23 mouse cellular contexts compared by ENCODE assay signal in genomic region chr6:142395756-142396155, GRCm38 (mm10). TPM values are rescaled to one million over a fixed set of nuclear protein-coding genes. Genes with fewer than 3 reads are reported as not detected.
DNase-seq lines count a peak whose midpoint lies in the region; ATAC-seq lines count a peak whose summit lies in the region.
"Had no signal": no experiment of that assay in that cellular context is flagged by ENCODE, and none has a peak within 500 bp of the region (broad histone marks: within the 10 kb centered on the region; RNA-seq: fewer than 3 reads in every experiment).

No protein-coding gene starts in this region.

- no peak for DNase-seq in frontal cortex, postnatal 14 days (ENCODE audit: low spot score in 2 of 2)
- DNase-seq in liver, embryonic 11.5 days (ENCODE audit: low spot score): no peak
- DNase-seq in adrenal gland, adult 8-10 months: no peak
- DNase-seq: adrenal gland, postnatal 10 days; adrenal gland, postnatal 25 days; B cell, adult 2 months; cerebellum, adult 11-12 months; cerebellum, adult 2 months; cerebellum, adult 9-10 months; cerebellum, postnatal 10 days; cerebellum, postnatal 25 days; forebrain, postnatal 0 days had no signal

- ATAC-seq in frontal cortex, adult (ENCODE audit: low TSS enrichment): peak; percentile 89
- 0 out of 2 replicates have a peak, but pooled peaks have one; percentile 39 for ATAC-seq in liver, embryonic 11.5 days (replicated peaks; ENCODE audit: low FRiP score)
- no peak for ATAC-seq in liver, embryonic 12.5 days
- ATAC-seq: activated CD4-positive, CD25-positive, alpha-beta regulatory T cell, adult 4 months; CD4-positive, CD25-positive, alpha-beta regulatory T cell, adult 4 months; forebrain, embryonic 13.5 days; forebrain, embryonic 15.5 days; forebrain, postnatal 0 days; Patski had no signal

- no peaks in the 10 kb centered on the region for H3K27me3 ChIP-seq in liver, embryonic 11.5 days (replicated peaks; ENCODE audit: control insufficient read depth, insufficient read depth, low read length)
- H3K27me3 ChIP-seq in liver, embryonic 12.5 days (replicated peaks): no peaks in the 10 kb centered on the region
- H3K27me3 ChIP-seq: CH12.LX; embryonic facial prominence, embryonic 12.5 days; forebrain, embryonic 13.5 days; forebrain, embryonic 15.5 days; Patski had no signal

- H3K9me3 ChIP-seq in liver, embryonic 11.5 days (ENCODE audit: control insufficient read depth, low read length): no peaks in the 10 kb centered on the region
- H3K9me3 ChIP-seq in liver, embryonic 12.5 days (replicated peaks): no peaks in the 10 kb centered on the region
- H3K9me3 ChIP-seq: embryonic facial prominence, embryonic 10.5 days; embryonic facial prominence, embryonic 12.5 days; forebrain, embryonic 13.5 days; forebrain, embryonic 15.5 days; G1E had no signal

- no peak overlapping the region for H3K4me3 ChIP-seq in liver, embryonic 11.5 days (ENCODE audit: low read depth, low read length)
- H3K4me3 ChIP-seq in liver, embryonic 12.5 days: no peak overlapping the region
- H3K4me3 ChIP-seq: embryonic facial prominence, embryonic 10.5 days; embryonic facial prominence, embryonic 12.5 days; forebrain, embryonic 13.5 days; forebrain, embryonic 15.5 days had no signal

- H3K36me3 ChIP-seq in liver, embryonic 11.5 days (ENCODE audit: control insufficient read depth, insufficient read depth, low read length): peaks cover 27% of the 10 kb centered on the region
- H3K36me3 ChIP-seq in liver, embryonic 12.5 days: peaks cover 55% of the 10 kb centered on the region

- 0 out of 2 replicates have a peak, but pooled peaks cover 4% of the 10 kb centered on the region for H3K4me1 ChIP-seq in liver, embryonic 11.5 days (replicated peaks; ENCODE audit: control insufficient read depth, insufficient read depth, low read length)
- H3K4me1 ChIP-seq in liver, embryonic 12.5 days: peaks cover 13% of the 10 kb centered on the region
- H3K4me1 ChIP-seq: embryonic facial prominence, embryonic 10.5 days; embryonic facial prominence, embryonic 12.5 days; forebrain, embryonic 13.5 days; forebrain, embryonic 15.5 days had no signal

- H3K9ac ChIP-seq in liver, embryonic 11.5 days (ENCODE audit: low read depth, low read length): no peak overlapping the region
- H3K9ac ChIP-seq in liver, embryonic 12.5 days: no peak overlapping the region
- H3K9ac ChIP-seq: embryonic facial prominence, embryonic 12.5 days; forebrain, embryonic 13.5 days; forebrain, embryonic 15.5 days; forebrain, postnatal 0 days had no signal

- 91% methylated on average over 6 of the region's 6 CpGs for WGBS in liver, embryonic 11.5 days
- 84% methylated on average over 6 of the region's 6 CpGs for WGBS in liver, embryonic 12.5 days (ENCODE audit: insufficient replicate concordance)

- H3K4me2 ChIP-seq in liver, embryonic 11.5 days: no peak overlapping the region
- H3K4me2 ChIP-seq in liver, embryonic 12.5 days: no peak overlapping the region
- H3K4me2 ChIP-seq: embryonic facial prominence, embryonic 12.5 days; forebrain, embryonic 13.5 days; forebrain, embryonic 15.5 days had no signal

- H3K27ac ChIP-seq in liver, embryonic 11.5 days (ENCODE audit: low read depth, low read length): no peak overlapping the region
- no peak overlapping the region for H3K27ac ChIP-seq in liver, embryonic 12.5 days
- H3K27ac ChIP-seq: embryonic facial prominence, embryonic 10.5 days; embryonic facial prominence, embryonic 12.5 days; forebrain, embryonic 13.5 days; forebrain, embryonic 15.5 days had no signal

RNA-seq across cellular contexts. Expression of gene Golt1b, which starts 8.7 kb away (rescaled TPM):
- 80.6 and 86.5 TPM in 2 replicates for polyA plus RNA-seq in liver, embryonic 11.5 days (2014; fragmentation: Nextera tagmentation; extraction: Ambion mirVana)
- polyA plus RNA-seq in liver, embryonic 12.5 days (2016; fragmentation: Nextera tagmentation; extraction: Ambion mirVana): 51.3 and 54.6 TPM in 2 replicates
- total RNA-seq in adrenal gland, adult 8-10 months (2022): 10 to 100 TPM; 27.6 to 34.6 (median 32.3) TPM

RNA-seq across cellular contexts. Expression of gene Recql, which starts 8.9 kb away (rescaled TPM):
- 33.5 and 37.7 TPM in 2 replicates for polyA plus RNA-seq in liver, embryonic 11.5 days (2014; fragmentation: Nextera tagmentation; extraction: Ambion mirVana)
- 25.8 and 25.9 TPM in 2 replicates for polyA plus RNA-seq in liver, embryonic 12.5 days (2016; fragmentation: Nextera tagmentation; extraction: Ambion mirVana)
- 10 to 100 TPM; 13.4 to 26.5 (median 19.8) TPM for total RNA-seq in adrenal gland, adult 8-10 months (2022)

RNA-seq across cellular contexts. Expression of gene Spx, which starts 17.5 kb away (rescaled TPM):
- 0.26 and 0.29 TPM in 2 replicates for polyA plus RNA-seq in liver, embryonic 11.5 days (2014; fragmentation: Nextera tagmentation; extraction: Ambion mirVana)
- 0.08 and 0.11 TPM in 2 replicates for polyA plus RNA-seq in liver, embryonic 12.5 days (2016; fragmentation: Nextera tagmentation; extraction: Ambion mirVana)
- 1 to 10 TPM in 1 of 4 experiments, under 1 TPM in 3; 0.38 to 1.7 (median 0.81) TPM for total RNA-seq in adrenal gland, adult 8-10 months (2022)
- polyA plus RNA-seq: G1E had no signal

RNA-seq across cellular contexts. Expression of gene Pyroxd1, which starts 50.3 kb away (rescaled TPM):
- 12.3 and 14.1 TPM in 2 replicates for polyA plus RNA-seq in liver, embryonic 11.5 days (2014; fragmentation: Nextera tagmentation; extraction: Ambion mirVana)
- polyA plus RNA-seq in liver, embryonic 12.5 days (2016; fragmentation: Nextera tagmentation; extraction: Ambion mirVana): 6.6 and 6.9 TPM in 2 replicates
- 10 to 100 TPM; 13.0 to 18.0 (median 14.1) TPM for total RNA-seq in adrenal gland, adult 8-10 months (2022)
